Mouse (Mus musculus): ENCODE data around the gene Pgm2.
A peak's percentile ranks its signal among the peaks of the same experiment; 100 is the strongest.

Pgm2 gene

GRCm38 (mm10) chr5:64077353-64077752 lies 15.4 kb upstream of the Pgm2 start:
- no peak for DNase-seq

DNA sequence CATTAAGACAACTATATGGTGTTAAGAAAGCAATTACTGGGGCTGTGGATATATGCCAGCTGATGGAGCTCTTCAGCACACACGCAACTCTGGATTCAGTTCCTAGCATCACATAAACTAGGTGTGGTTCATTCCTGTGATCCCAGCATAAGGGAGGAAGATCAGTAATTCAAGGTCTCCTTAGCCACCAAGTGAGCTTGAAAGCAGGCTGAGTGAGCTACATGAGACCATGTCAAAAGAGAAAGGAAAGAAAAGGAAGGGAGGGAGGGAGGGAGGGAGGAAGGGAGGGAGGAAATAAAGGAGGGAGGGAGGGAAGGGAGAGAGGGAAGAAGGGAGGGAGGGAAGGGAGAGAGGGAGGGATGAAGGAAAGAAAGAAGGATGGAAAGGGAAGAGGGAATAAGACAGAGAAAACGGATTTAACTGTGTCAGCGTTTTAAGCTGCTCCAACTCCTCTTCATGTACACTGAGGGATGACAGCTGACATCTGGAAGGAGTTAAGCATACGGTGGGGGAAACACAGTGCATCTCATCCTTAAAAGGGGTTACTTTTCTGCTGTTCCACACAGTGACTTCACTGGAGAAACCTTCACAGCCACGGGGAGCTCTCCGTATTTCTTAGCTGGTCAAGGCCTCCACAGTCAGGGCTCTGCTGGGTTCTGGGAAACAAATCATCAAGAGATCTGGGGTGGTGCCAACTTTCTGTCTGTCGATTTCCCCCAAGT lies 13.8 kb upstream of the Pgm2 start:
- DNase-seq, result no peak

- DNase-seq, result no peak
Measured at GRCm38 (mm10) chr5:64079462-64079817, 13.3 kb upstream of the Pgm2 start.

GRCm38 (mm10) chr5:64083447-64084359 lies 9.0 kb upstream of the Pgm2 start:
- DNase-seq, result no peak

GRCm38 (mm10) chr5:64085405-64085804 lies 7.3 kb upstream of the Pgm2 start:
- no peak for DNase-seq

GRCm38 (mm10) chr5:64088740-64089139 lies 4.0 kb upstream of the Pgm2 start:
- no peak for DNase-seq

GRCm38 (mm10) chr5:64093349-64093871 lies 660 bp downstream of the Pgm2 start:
- no peak for DNase-seq

DNA sequence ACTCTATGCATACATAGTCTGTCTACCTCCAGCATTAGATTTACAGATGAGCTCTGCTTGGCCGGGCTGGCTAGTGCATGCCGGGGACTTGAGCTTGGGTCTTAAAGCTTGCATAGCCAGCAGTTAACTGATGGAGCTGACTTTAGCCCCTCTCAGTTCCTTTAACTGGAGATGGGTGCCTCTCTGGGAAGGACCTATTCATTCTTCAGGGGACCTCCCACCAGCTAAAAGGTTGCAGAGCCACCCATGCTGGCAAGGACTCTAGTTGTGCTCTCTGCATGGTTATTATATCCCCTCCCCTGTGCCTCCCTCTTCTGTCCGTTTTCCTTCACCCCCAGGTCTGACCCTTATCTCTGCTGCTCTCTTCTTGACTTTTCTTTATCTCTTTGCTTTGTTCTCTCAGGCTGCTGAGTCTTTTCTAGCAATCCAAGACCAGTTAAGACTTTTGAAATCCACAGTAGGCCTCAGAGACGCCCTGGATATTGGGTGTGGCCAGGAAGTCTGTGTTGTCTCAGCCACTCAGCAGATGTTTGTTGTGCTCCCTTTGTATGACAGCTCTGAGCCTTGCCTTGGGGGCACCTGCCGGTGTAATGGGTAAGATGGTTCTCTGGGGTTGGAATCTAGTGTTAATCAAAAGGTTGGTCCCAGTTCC lies 2.7 kb downstream of the Pgm2 start:
- no peak for DNase-seq

GRCm38 (mm10) chr5:64101993-64102716 lies 9.4 kb downstream of the Pgm2 start:
- DNase-seq, result no peak

DNA sequence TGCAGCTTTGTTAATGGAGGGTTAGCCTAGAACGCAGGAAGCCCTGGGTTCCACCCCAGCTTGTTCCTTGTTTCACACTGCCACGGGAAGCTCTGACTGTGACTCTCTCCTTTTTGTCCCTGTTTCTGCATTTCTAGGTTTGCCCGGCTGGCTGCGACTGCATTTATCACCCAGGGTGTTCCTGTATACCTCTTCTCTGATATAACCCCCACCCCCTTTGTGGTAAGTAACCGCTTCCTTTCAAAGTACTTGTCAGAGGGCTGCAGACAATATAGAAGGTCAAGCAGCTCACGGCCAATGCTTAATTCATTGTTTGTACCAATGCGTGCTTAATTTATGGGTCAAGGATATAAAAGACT lies 9.9 kb downstream of the Pgm2 start:
- DNase-seq, result no peak

DNA sequence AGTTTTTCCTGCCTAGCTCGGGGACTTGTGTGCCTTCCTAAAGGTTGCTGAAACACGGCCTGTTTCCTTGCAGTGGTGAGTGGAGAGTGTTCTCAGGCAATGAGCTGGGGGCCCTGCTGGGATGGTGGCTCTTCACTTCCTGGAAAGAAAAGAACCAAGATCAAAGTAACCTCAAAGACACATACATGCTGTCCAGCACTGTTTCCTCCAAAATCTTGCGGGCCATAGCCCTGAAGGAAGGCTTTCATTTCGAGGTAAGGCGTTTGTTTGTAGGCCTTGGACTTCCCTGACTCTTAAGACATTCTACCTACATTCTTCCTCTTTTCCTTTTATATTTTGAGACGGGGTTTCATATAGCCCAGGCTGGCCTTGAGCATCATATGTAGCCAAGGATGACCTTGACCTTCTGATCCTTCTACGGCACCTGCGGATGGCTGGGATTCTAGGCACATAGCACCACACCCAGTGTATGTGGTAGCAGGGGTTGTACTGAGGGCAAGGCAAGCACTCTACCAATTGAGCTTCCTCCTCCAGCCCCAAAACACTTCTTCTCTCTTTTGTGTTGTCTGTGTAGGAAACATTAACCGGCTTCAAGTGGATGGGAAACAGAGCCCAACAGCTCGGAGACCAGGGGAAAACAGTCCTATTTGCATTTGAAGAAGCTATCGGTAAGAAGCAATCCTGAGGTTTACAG lies 15.0 kb downstream of the Pgm2 start:
- no peak for DNase-seq

DNA sequence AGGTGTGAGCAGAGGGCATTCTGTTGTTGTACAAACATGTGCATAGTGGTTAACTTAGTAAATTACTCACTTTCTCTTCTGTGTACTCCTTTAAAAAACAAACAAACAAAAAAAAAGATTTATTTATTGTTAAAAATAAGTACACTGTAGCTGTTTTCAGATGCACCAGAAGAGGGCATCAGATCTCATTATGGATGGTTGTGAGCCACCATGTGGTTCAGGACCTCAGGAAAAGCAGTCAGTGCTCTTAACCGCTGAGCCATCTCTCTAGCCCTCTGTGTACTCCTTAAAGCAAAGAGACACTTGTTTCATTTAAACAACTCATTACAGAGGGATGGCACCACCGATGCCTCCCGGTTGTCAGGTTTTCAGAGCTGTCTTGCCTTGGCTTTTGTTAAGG lies 16.5 kb downstream of the Pgm2 start:
- peak; percentile 17 to 19 for DNase-seq

DNA sequence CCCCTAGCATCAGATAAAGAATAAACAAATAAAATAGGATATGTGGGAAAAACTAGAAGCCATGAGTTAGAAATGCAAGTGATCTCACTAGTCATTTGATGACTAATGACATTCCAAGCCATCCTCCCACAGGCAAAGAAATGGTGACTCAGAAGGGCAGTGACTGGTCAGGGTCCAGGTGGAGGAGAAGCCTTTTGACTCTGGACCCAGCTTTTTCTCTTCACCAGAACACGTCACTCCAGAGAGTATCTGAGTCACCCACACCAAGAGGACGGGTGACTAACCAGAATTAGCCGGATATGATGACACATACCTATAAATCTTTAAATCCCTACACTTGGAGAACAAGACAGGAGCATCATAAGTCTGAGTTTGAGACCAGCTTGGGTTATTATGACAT lies 19.6 kb downstream of the Pgm2 start:
- no peak for DNase-seq

DNA sequence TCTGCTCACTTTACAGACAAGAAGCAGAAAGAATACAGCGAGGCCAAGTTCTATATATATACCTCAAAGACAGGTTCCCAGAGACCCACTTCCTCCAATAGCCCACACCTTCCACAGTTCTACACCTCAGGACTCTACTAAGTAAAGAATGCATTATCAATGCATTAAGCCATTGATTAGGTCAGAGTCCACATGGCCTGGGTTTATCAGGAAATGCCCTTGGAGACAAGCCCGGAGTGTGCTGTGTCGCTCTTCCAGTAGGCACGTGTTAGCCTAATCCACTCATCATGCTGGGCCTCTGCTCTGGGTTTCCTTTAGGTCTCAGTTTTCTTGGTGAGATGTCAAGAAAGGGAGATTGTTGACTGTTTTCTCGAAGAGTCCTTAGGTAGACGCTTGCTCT lies 21.5 kb downstream of the Pgm2 start:
- DNase-seq, result no peak

DNA sequence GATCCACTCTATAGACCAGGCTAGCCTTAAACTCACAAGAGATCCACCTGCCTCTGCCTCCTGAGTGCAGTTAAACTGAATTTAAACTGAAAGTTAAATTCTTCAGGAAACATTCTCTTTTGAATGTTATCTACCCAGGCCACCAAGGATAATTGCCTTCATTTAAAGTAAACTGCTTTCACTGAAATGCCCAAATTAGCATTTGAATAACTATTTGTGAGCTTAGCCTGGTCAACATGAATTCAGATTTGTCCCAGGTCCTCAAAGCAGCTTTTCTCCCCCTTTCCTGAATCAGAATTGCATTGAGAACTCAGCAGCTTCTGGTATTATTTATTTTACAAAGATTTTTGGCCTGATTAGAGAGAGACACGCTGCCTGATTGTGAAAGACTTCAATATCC lies 24.4 kb downstream of the Pgm2 start:
- no peak for DNase-seq

DNA sequence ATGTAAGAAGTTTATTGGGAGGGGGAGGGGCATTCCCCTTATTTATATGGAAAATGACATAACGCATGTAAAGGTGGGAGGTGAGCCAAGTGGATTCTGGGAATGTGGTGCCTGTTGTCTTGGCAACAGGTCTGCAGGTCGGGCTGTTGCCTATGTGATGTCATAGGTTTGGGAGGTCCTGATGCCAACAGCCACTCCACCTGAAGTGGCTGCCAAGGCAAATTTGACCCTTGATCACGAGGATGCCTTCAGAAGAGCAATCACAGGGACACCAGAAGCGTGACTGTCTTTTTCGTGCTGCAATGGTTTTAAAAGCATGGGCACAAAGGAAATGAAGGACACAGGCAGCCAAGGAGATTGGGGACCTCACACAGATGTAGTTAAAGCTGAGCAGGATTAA lies 33.0 kb downstream of the Pgm2 start:
- no peak for DNase-seq

DNA sequence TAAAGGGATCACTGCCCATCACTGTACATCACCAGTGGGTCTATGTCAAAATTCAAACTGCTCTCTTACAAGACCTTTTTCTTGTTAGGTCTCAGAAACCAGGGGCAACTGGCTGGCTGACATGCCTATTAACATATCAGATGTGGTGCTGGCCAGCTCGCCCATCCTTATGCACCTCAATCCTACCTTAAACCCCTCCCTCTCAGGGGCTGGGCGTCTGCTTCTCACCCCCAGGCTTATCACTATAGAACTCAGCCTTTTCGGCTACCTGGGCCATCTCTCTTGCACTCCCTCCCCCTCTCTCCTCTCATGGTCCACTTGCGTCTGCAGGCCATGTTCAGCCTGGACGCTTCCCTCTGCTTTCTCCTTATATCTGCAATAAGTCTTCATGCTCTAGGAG lies 38.8 kb downstream of the Pgm2 start:
- no peak for DNase-seq

DNA sequence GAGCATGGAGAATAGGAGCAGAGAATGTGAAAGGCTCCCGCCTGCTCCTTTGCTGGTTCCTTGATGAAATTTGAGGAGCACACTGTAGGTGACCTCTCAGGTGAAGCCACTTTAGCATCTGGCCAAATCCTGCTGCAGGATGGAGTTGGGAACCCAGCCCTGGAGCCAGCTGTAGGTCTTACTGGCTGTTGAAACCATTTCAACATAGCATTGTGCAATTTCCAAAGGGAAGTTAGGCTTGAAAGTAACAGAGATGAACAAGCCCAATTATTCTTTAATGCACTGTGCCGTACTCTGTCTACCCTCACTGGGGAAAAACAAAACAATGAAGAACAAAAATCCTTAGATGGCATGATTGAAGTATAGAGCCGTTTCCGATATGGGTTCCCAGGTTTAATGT lies 41.2 kb downstream of the Pgm2 start:
- DNase-seq, result no peak

DNA sequence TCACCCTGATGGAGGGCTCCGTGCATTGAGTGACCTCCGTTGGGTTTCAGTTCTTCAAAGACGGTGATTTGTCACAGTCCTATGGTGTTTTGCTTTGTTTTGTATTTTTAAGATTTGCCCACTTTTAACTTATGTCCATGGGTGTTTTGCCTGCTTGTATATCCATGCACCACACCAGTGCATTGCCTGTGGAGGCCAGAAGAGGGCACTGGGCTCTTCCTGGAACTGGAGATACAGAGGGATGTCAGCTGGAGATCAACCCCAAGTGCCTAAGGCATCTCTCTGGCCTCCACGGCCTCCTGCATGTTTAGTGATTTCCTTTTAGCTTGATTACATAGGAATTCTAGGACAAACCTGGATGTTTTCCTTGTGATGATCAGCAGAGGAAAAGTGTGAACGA lies 43.6 kb downstream of the Pgm2 start:
- peak in 1 of 2 experiments; percentile 20 for DNase-seq

DNA sequence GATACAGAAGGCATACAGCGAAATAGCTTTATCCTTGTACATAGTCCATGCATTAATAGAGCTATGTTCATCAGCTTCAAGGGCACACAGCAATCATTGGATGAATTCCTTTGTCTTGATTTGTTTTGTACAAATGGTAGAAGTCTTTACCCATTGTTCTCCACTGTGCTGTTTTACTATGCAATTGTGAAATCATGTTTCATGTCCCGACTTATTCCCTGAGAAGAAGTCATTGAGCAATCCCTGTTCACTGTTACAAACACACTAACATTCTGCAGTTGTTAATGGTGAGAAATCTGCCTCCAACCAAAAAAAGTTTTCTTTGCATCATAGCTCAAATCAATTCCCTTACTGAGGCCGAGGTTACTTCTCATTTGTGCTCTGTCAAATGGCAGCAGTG lies 47.5 kb downstream of the Pgm2 start:
- no peak for DNase-seq

DNA sequence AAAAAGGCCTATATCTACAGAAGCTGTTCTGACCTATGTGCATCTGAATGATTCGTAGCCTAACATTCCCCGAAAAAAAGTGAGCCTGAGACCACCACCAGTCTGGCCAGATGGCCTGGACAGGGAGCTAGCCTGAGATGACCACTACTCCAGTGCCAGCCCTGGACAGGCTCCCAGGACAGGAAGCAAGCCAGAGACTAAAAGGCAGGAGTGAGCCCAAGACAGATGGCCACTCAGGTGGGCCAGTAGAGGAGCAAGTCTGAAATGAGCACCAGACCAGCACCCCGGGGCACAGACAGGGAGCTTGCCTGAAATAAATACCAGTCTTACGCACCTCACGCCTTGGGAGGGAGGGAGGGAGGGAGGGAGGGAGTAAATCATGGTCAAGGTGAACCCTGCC lies 51.6 kb downstream of the Pgm2 start:
- DNase-seq, result peak; percentile 90 to 92

- DNase-seq, result no peak
Measured at GRCm38 (mm10) chr5:64146384-64147005, 53.7 kb downstream of the Pgm2 start.
